Mouse (Mus musculus) spleen, postnatal 36 days (tissue): ENCODE data around the gene Carhsp1.

Source experiments
- DNase-seq, 2 experiments: peaks; one replicate each; pipeline ENCODE4 v3.0.0; 2022; ENCODE audit warnings: low spot score in 2 of 2, mixed read lengths in 1 of 2

The Carhsp1 gene

GRCm38 (mm10) chr16:8639466-8640191, 32.3 kb downstream of the Carhsp1 start:
- DNase-seq: no peak

- no peak for DNase-seq
These were observed 33.8 kb downstream of the Carhsp1 start for GRCm38 (mm10) chr16:8638131-8638530.

- DNase-seq: peak; percentile 72 to 75
These were observed 34.5 kb downstream of the Carhsp1 start, which contains the start of the genes Pmm2 and Tmem186 for GRCm38 (mm10) chr16:8637217-8638051. Gene Pmm2 (plus strand): TSS chr16:8637674. Gene Tmem186 (minus strand): TSS chr16:8637712.

- no peak for DNase-seq
These were observed 35.1 kb downstream of the Carhsp1 start for GRCm38 (mm10) chr16:8636867-8637216.

GRCm38 (mm10) chr16:8631428-8631827, 40.5 kb downstream of the Carhsp1 start:
- DNase-seq: no peak

GRCm38 (mm10) chr16:8630419-8630818, 41.5 kb downstream of the Carhsp1 start:
- DNase-seq: no peak

GRCm38 (mm10) chr16:8620315-8621115, 51.4 kb downstream of the Carhsp1 start:
- no peak for DNase-seq

- no peak for DNase-seq
These were observed 52.2 kb downstream of the Carhsp1 start for GRCm38 (mm10) chr16:8619659-8620314.

GRCm38 (mm10) chr16:8613447-8613846, 58.5 kb downstream of the Carhsp1 start:
- DNase-seq: no peak

GRCm38 (mm10) chr16:8613039-8613438, 58.9 kb downstream of the Carhsp1 start:
- DNase-seq: no peak

GRCm38 (mm10) chr16:8612214-8613005, 59.5 kb downstream of the Carhsp1 start:
- DNase-seq: peak; percentile 30 to 55

GRCm38 (mm10) chr16:8610397-8610796, 61.6 kb downstream of the Carhsp1 start:
- DNase-seq: no peak
